Mouse (Mus musculus): ENCODE measurements around the gene 1700017B05Rik. TPM values are rescaled to one million over a fixed set of nuclear protein-coding genes. Genes with fewer than 3 reads are reported as not detected.

1700017B05Rik gene
- total RNA-seq, 2 experiments from 2014 or later: 6.4 to 7.3 TPM

DNA sequence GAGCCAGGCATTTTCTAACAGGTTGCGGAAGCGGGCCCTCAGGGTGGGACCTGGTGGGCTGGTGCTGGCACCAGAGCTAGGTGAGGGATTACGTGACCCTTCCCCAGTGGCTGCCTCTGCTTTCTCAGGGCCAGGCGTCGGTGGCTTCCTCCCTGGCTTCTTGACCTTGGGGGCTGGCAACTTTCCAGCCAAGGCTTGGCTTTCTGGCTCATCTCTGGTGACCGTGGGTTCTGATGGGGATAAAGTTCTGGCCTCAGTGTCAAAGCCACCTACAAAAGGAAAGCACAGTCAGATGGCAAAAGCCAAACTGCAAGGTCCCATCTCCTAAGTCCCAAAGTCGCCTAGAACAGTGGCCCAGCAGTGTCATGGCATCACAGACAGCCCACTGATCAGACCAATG, 8.4 kb downstream of the 1700017B05Rik start:
- intact Hi-C loops (cut with DNase I; ENCODE audit: low total_unique reads): loop anchor here (10.0 kb wide), 1 partner anchor 101 kb away; no protein-coding TSS in a partner anchor
- DNase-seq: no peak

GRCm38 (mm10) chr9:57251139-57251538, 11.3 kb downstream of the 1700017B05Rik start:
- no peak for DNase-seq
- intact Hi-C loops (cut with DNase I; ENCODE audit: low total_unique reads): loop anchor here (10.0 kb wide), 1 partner anchor 104 kb away; no protein-coding TSS in a partner anchor

GRCm38 (mm10) chr9:57250026-57250425, 12.4 kb downstream of the 1700017B05Rik start:
- intact Hi-C loops (cut with DNase I; ENCODE audit: low total_unique reads): loop anchor here (10.0 kb wide), 1 partner anchor 105 kb away; no protein-coding TSS in a partner anchor

GRCm38 (mm10) chr9:57248030-57248942, 14.1 kb downstream of the 1700017B05Rik start:
- intact Hi-C loops (cut with DNase I; ENCODE audit: low total_unique reads): no loop called here
- no peak for DNase-seq

More at GRCm38 (mm10) chr9:57250026-57250425, 12.4 kb downstream of the 1700017B05Rik start:
- DNase-seq: no peak

DNA sequence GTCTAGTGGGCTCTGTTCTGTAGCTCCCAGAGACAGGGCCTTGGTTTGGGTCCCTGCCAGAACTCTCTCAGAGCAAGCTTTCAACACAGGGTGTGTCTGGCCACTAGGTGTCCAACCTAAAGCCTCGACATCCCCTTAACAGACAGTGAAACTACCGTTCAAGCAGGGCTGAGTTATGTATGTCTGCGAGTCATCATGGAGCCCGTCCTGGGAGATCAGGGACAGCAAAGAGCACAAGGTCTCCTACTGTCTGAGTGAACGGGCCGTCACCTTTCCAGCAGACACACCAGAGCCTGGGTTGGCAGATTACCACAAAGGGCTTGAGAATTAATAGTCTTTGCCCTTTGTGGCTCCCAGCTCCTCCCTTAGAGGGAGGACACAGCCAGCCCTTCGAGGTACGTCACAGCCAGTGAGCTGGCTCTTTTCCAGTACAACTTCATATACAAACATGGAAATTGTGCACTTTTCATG, 15.2 kb downstream of the 1700017B05Rik start:
- intact Hi-C loops (cut with DNase I; ENCODE audit: low total_unique reads): no loop called here
- no peak for DNase-seq

GRCm38 (mm10) chr9:57246482-57246881, 15.9 kb downstream of the 1700017B05Rik start:
- intact Hi-C loops (cut with DNase I; ENCODE audit: low total_unique reads): no loop called here
- DNase-seq: no peak

GRCm38 (mm10) chr9:57244106-57244685, 18.2 kb downstream of the 1700017B05Rik start:
- intact Hi-C loops (cut with DNase I; ENCODE audit: low total_unique reads): no loop called here
- DNase-seq: no peak

DNA sequence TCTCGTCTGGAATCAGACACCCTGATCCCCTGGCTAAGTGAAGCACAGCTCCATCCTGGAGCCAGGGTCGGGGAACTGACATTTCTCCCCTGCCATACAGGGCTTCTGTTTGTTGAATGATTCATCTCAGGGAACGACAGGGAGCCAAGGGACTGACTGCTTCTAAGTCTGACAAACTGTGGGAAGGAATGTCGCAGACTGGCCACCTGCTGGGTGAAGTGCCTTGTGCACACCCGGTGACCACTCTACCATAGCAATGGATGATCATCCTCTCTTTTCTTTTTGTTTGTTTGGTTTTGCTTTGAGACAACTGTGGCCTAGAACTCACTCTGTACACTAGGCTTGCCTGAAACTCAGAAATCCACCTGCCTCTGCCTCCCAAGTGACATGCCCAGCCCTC, 19.5 kb downstream of the 1700017B05Rik start:
- DNase-seq: no peak
- intact Hi-C loops (cut with DNase I; ENCODE audit: low total_unique reads): no loop called here

GRCm38 (mm10) chr9:57241111-57241510, 21.3 kb downstream of the 1700017B05Rik start:
- no peak for DNase-seq
- intact Hi-C loops (cut with DNase I; ENCODE audit: low total_unique reads): no loop called here

GRCm38 (mm10) chr9:57238220-57238619, 24.2 kb downstream of the 1700017B05Rik start:
- no peak for DNase-seq
- intact Hi-C loops (cut with DNase I; ENCODE audit: low total_unique reads): no loop called here

DNA sequence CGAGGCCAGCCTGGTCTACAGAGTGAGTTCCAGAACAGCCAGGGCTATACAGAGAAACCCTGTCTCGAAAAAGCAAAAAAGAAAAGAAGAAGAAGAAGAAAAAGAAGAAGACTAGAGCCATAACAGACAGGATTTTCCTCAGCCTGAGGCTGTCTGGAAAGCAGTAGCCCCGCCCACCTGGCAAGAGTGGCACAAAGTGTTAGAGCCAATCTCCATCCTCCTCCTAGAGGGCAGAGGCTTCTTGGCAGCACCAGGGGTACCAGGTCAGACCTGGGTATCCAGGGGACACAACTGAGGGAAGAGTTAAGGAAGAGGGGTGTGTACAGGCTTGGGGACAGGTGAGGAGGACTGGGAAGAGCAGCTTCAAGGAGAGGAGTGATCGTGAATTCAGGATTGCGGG, 24.7 kb downstream of the 1700017B05Rik start:
- DNase-seq: no peak
- intact Hi-C loops (cut with DNase I; ENCODE audit: low total_unique reads): no loop called here

GRCm38 (mm10) chr9:57236256-57236655, 26.2 kb downstream of the 1700017B05Rik start, which contains the start of gene Trcg1:
Trcg1 (plus strand) TSS chr9:57236556.
- no peak for DNase-seq
- intact Hi-C loops (cut with DNase I; ENCODE audit: low total_unique reads): no loop called here

DNA sequence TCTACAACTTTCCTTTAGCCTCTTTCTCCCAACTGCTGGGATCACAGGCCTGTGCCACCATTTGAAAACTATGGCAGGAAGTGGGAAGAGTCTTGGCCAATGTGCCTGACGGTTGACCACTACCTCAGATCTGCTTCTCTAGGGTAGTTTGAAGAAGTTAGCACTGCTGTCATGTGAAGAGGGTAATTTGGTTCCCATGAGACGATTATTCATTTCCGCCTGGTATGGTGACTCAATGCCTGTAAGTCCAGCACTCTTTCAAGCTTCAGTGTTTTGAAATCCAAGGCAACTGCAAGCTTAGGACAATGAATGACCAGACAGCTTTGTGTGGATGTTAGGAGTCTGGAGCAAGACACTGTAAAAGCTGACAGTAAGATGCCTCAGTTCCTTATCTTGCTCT, 28.6 kb downstream of the 1700017B05Rik start:
- DNase-seq: no peak
- intact Hi-C loops (cut with DNase I; ENCODE audit: low total_unique reads): no loop called here

DNA sequence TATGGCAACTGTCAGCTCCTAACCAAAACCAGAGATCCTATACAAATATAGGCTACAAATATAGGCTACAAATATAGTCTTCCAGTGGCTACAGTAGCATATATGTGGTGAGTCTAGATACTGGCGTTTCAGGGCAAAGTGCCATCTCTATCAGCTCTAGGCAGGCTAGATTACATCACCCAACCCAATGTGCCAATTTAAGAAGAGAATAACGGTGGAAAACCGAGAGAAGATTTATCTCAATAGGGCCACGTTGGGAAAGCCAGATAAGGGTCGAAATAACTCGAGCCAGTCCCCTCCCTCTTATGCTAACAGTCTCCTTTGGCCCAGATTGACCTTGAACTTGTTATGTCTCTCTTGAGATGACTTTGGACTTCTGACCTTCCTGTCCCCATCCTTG, 29.3 kb downstream of the 1700017B05Rik start:
- intact Hi-C loops (cut with DNase I; ENCODE audit: low total_unique reads): no loop called here
- DNase-seq: no peak

DNA sequence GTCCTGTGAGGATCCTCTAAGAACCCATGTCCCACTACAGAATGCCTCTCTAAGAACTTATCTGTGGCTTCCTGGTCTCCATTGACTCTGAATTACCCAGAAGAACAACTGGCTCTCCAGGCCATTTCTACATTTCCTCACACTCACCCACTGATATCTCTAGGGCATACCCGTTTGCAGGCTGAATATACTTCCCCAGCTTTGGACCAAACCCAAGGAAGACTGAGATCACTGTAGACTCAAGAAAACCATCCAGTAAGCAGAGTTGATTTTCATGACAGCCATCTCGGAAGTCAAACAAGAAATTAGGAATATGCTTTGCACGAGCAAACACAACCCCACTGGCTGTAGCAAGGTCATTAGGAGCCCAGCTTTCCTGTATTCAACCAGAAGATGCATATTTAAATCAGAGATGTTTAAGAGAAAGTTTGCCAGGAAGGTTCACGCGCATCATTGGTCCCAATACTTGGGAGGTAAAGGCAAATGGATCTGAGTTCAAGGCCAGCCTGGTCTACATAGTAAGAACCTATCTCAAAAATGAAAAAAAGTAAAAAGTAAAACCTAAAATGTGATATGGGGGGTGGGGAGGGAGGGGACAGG, 30.0 kb downstream of the 1700017B05Rik start:
- intact Hi-C loops (cut with DNase I; ENCODE audit: low total_unique reads): no loop called here
- DNase-seq: no peak

- intact Hi-C loops (cut with DNase I; ENCODE audit: low total_unique reads): no loop called here
- no peak for DNase-seq
Measured at GRCm38 (mm10) chr9:57231536-57232255, 30.7 kb downstream of the 1700017B05Rik start.

GRCm38 (mm10) chr9:57230146-57230783, 32.1 kb downstream of the 1700017B05Rik start:
- intact Hi-C loops (cut with DNase I; ENCODE audit: low total_unique reads): no loop called here

DNA sequence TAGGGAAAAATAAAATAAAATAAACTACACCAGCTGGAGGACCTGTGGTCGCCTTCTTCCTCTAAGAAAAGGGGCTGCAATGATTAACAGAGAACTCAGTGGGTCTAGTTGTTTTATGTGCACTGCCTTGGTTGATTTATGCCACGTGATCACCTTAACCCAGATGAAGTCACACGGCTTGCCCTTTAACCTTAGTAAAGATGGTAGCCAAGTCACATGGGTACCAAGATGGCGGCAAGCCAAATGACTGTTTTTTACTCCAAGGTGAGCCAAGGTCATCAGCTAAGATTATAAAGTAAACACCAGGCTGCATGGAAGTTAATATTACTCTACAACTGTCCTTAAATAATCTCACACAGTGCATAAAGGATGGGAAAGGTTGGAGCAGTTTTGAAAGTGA, 32.7 kb downstream of the 1700017B05Rik start:
- DNase-seq: no peak
- intact Hi-C loops (cut with DNase I; ENCODE audit: low total_unique reads): no loop called here

More at GRCm38 (mm10) chr9:57230146-57230783, 32.1 kb downstream of the 1700017B05Rik start:
- no peak for DNase-seq

GRCm38 (mm10) chr9:57228186-57228585, 34.2 kb downstream of the 1700017B05Rik start:
- no peak for DNase-seq
- intact Hi-C loops (cut with DNase I; ENCODE audit: low total_unique reads): no loop called here
